Mouse (Mus musculus): ENCODE data around the gene Thsd1.

- TF ChIP-seq CTCF (IDR thresholded peaks at IDR 0.05; ENCODE audit: control insufficient read depth, insufficient read depth, low read length) (no peak), POLR2A (IDR thresholded peaks at IDR 0.05; ENCODE audit: borderline replicate concordance, control insufficient read depth, low read depth, low read length) (no peak)
Observed at GRCm38 (mm10) chr8:22266809-22267208, 39.7 kb downstream of the Thsd1 start.
